Mouse (Mus musculus) intestine, embryonic 15.5 days (tissue): ENCODE measurements around the gene Prss43. TPM values are rescaled to one million over a fixed set of nuclear protein-coding genes. Genes with fewer than 3 reads are reported as not detected.
A peak's percentile ranks its signal among the peaks of the same experiment; 100 is the strongest.

Experiments used
- ATAC-seq: fragments of 200-750 bp; cut with Nextera tagmentation; 2 replicates; pipeline ENCODE4 v1.8.0; 2017; ENCODE audit warnings: moderate TSS enrichment, moderate library complexity
- H3K27ac ChIP-seq: fragments of 300-500 bp; sonication (generic); 2 replicates; pipeline ENCODE4 v1.5.1; 2015; ENCODE audit warnings: mild to moderate bottlenecking, inconsistent platforms
- H3K27me3 ChIP-seq: fragments of 300-500 bp; sonication (generic); replicated peaks from 2 replicates; pipeline ENCODE4 v1.6.1; 2015; ENCODE audit warnings: inconsistent platforms
- H3K36me3 ChIP-seq: fragments of 300-500 bp; sonication (generic); 2 replicates; pipeline ENCODE4 v1.6.1; 2015; ENCODE audit warnings: inconsistent platforms
- H3K4me1 ChIP-seq: fragments of 300-500 bp; sonication (generic); replicated peaks from 2 replicates; pipeline ENCODE4 v1.6.1; 2015; ENCODE audit warnings: inconsistent platforms
- H3K4me2 ChIP-seq: fragments of 300-500 bp; sonication (generic); replicated peaks from 2 replicates; pipeline ENCODE4 v1.6.1; 2015; ENCODE audit warnings: mild to moderate bottlenecking, inconsistent platforms
- H3K4me3 ChIP-seq: fragments of 300-500 bp; sonication (generic); replicated peaks from 2 replicates; pipeline ENCODE4 v1.5.1; 2015; ENCODE audit warnings: inconsistent platforms
- H3K9ac ChIP-seq: fragments of 300-500 bp; sonication (generic); 2 replicates; pipeline ENCODE4 v1.6.1; 2015; ENCODE audit warnings: inconsistent platforms
- H3K9me3 ChIP-seq: fragments of 300-500 bp; sonication (generic); 2 replicates; pipeline ENCODE4 v1.6.1; 2016; ENCODE audit warnings: inconsistent platforms
- WGBS: fragments of 180-500 bp; shearing (Covaris S2); methylation state at CpG from one replicate; pipeline ENCODE4 v1.1.7; 2015; 5-methylcytosine and 5-hydroxymethylcytosine counted together
- polyA plus RNA-seq: library from polyadenylated mRNA; unstranded; fragments of >200 nt; fragmentation: Nextera tagmentation; extraction: Ambion mirVana; gene quantifications from 2 replicates; pipeline ENCODE4 v1.2.1, GENCODE M21; 2015

Gene Prss43
- polyA plus RNA-seq, 1 experiment from 2014 or later = not detected

DNA sequence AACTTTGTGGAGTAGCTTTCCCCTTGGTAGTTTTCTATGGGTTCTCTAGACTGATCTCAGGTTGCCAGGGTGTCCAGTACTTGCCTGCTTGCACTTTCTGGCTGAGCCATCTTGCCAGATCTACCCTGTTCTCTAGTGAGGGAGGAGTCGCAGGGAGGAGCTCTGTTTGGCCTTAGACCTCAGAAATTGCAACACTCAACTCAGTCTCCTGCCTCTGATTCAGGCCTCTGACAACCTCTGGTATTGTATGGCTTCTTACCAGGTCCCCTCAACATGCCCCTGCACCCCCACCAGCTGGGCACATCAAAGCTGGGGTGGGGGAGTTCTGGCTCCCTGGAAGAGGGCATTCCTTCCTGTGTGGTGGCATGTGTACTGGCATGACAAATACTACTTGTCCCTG, 50.9 kb downstream of the Prss43 start:
- Histone ChIP-seq H3K4me2 (no peak overlapping the region), H3K4me1 (peaks cover 37% of the 10 kb centered on the region), H3K27ac (no peak overlapping the region), H3K9me3 (no peaks in the 10 kb centered on the region), H3K27me3 (peaks cover 18% of the 10 kb centered on the region), H3K36me3 (no peaks in the 10 kb centered on the region), H3K4me3 (no peak overlapping the region), H3K9ac (no peak overlapping the region)
- 79% methylated on average over 1 of the region's 1 CpGs for WGBS
- ATAC-seq = no peak

DNA sequence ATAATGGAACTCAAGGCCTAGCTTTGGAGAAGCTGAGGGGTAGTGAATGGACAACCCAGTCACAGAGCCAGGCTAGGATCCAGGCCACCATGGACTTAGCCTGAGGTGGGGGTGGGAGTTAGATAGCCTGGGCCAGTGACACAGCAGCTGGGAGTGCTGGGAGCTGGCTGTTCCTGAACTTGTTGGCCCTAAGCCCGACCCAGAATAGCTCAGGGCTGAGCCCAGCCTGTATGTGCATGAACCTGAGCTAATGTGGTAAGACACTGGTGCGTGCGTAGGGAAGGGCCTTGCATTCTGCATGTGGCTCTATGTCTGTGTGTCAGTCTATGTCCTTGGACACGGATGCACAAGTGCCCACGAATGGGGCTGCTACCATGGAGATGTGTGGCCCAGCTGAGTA, 51.4 kb downstream of the Prss43 start:
- Histone ChIP-seq H3K9me3 (no peaks in the 10 kb centered on the region), H3K36me3 (no peaks in the 10 kb centered on the region), H3K4me3 (no peak overlapping the region), H3K9ac (no peak overlapping the region), H3K27ac (no peak overlapping the region), H3K4me1 (peaks cover 37% of the 10 kb centered on the region), H3K27me3 (peaks cover 15% of the 10 kb centered on the region), H3K4me2 (no peak overlapping the region)
- 86% methylated on average over 5 of the region's 5 CpGs for WGBS
- no peak for ATAC-seq

DNA sequence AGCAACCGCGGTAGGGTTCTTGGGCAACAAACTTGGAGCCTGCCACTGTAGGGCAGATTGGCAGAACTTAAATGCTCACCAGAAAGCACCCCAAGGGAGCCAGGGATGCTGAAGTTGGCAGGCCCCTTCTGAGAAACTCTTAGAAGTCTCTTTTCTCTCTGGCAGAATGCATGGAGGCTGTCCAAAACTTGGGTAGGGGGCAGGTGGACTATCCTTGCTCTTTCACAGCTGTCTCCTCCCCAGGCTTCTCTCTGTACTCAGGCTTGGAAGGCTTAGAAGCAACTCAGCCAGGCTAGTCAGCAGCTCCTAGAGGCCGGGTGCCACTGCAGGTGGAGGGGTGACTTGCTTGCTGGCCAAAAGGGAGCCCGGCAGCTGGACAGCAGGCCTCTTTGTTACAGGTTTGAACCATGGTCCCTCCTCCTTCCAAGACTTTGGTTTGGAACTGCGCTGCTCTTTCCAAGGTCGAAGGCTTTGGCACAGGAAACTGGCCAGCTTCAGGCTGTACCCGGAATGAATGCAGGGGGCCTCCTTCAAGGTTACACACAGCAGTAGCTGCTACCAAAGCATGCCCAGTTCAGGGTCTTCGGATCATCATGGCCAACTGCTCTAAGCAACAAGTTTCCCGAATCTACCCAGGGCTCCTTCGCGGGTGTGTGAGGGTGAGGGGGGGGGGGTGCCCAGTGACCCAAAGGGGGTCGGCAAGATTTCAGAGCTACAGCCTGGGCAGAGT, 52.9 kb downstream of the Prss43 start, which contains the start of gene Als2cl:
Als2cl (plus strand) TSS at position 680 of the 730 bp plus-strand sequence.
- peak within 1 kb of the TSS; percentile 42 for H3K9ac ChIP-seq
- no peaks in the 10 kb centered on the region for H3K36me3 ChIP-seq
- peak; percentile 13 for ATAC-seq
- H3K27ac ChIP-seq = peak within 1 kb of the TSS; percentile 79
- no peaks in the 10 kb centered on the region for H3K9me3 ChIP-seq
- peaks cover 28% of the 10 kb centered on the region for H3K4me1 ChIP-seq
- WGBS = 16% methylated on average over 12 of the region's 12 CpGs
- peaks cover 7% of the 10 kb centered on the region for H3K27me3 ChIP-seq
- peak within 1 kb of the TSS; percentile 60 for H3K4me3 ChIP-seq
- H3K4me2 ChIP-seq = peak within 1 kb of the TSS; percentile 92

DNA sequence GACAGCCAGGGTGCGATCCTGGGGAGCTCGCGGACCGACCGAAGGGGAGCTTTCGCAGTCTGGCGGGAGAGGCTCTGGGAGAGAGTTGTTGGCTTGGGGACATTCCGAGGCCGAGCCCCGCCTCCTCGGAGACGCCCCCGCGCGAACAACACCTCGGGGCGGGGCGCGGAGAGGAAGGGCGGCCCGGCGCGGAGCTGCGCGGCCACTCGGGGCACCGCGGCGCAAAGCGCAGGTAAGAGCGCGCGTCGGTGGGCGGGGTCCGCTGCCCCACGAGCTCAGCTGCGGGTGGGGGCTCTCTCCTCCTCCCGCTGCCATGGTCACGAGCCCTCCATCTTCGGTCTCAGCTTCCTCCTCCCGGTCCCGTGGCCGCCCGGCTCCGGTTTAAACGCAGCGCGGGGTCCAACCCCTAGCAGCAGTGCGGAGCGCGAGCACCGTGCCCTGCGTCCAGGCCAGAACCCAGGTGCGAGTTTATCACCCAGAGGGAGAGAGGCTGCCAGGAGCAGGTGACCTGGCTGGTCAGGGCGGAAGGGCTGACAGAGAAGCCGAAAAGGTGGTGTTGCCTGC, 53.6 kb downstream of the Prss43 start, which contains the start of gene Tmie:
Tmie (minus strand) TSS at position 116 of the 564 bp plus-strand sequence.
- Histone ChIP-seq H3K36me3 (no peaks in the 10 kb centered on the region), H3K27ac (peak within 1 kb of the TSS; percentile 79), H3K9me3 (no peaks in the 10 kb centered on the region), H3K27me3 (peaks cover 7% of the 10 kb centered on the region), H3K4me3 (peak within 1 kb of the TSS; percentile 60), H3K4me1 (peaks cover 20% of the 10 kb centered on the region), H3K9ac (peak within 1 kb of the TSS; percentile 42), H3K4me2 (peak within 1 kb of the TSS; percentile 92)
- peak; percentile 87 for ATAC-seq
- under 1% methylated on average over 57 of the region's 57 CpGs for WGBS

DNA sequence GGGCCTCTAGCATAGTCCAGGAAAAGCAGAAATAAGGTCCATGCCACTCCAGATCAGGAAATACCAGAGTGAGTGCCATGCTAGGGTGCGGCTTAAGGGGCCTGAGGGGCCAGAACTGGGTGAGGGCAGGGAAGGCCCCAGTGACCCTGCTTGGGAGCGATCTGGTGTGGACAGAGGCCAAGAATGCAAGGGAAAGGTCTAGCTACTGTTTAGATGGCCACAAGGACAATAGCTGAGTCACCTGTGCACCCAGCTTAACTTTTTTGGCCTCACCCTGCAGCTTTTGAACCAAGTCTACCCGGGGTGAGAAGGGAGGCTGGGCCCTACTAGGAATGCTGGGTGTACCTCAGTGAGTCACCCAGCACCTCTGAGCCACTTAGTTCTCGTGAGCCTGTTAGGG, 54.3 kb downstream of the Prss43 start:
- 52% methylated on average over 4 of the region's 4 CpGs for WGBS

More for the DNA sequence above, 54.3 kb downstream of the Prss43 start:
- Histone ChIP-seq H3K27me3 (peaks cover 7% of the 10 kb centered on the region), H3K9me3 (no peaks in the 10 kb centered on the region), H3K27ac (peak overlapping the region; percentile 79), H3K4me2 (peak overlapping the region; percentile 92), H3K4me1 (peaks cover 19% of the 10 kb centered on the region), H3K36me3 (no peaks in the 10 kb centered on the region), H3K4me3 (peak overlapping the region; percentile 60), H3K9ac (peak overlapping the region; percentile 41)
- ATAC-seq = peak; percentile 37

Other genes starting within 250 kb of the Prss43 start
- 27.0 and 29.0 TPM in 2 replicates for gene Nradd, start 202.2 kb upstream of the Prss43 start, polyA plus RNA-seq
- gene Nbeal2, start 172.5 kb upstream of the Prss43 start, polyA plus RNA-seq = 3.6 and 4.9 TPM in 2 replicates
- 162 and 166 TPM in 2 replicates for gene Ccdc12, start 170.2 kb upstream of the Prss43 start, polyA plus RNA-seq
- 0.53 and 0.58 TPM in 2 replicates for gene Myl3, start 84.8 kb upstream of the Prss43 start, polyA plus RNA-seq
- gene Pth1r, start 79.5 kb upstream of the Prss43 start, polyA plus RNA-seq = 21.6 and 23.6 TPM in 2 replicates
- not detected in 2 replicates for gene Prss42, start 28.5 kb upstream of the Prss43 start, polyA plus RNA-seq
- gene Prss44, start 12.7 kb upstream of the Prss43 start, polyA plus RNA-seq = not detected in 2 replicates
- not detected in 2 replicates for gene Prss45, start 7.9 kb downstream of the Prss43 start, polyA plus RNA-seq
- gene Prss46, start 17.8 kb downstream of the Prss43 start, polyA plus RNA-seq = not detected in 2 replicates
- 0.19 and 0.59 TPM in 2 replicates for gene Prss50, start 31.3 kb downstream of the Prss43 start, polyA plus RNA-seq
- 6.1 and 6.5 TPM in 2 replicates for gene Als2cl, start 53.2 kb downstream of the Prss43 start, polyA plus RNA-seq
- 2.1 and 2.5 TPM in 2 replicates for gene Tmie, start 53.4 kb downstream of the Prss43 start, polyA plus RNA-seq
- not detected in 2 replicates for gene Fam240a, start 90.2 kb downstream of the Prss43 start, polyA plus RNA-seq
- gene Tdgf1, start 119.5 kb downstream of the Prss43 start, polyA plus RNA-seq = not detected in 2 replicates
- 0.23 and 0.34 TPM in 2 replicates for gene Lrrc2, start 124.9 kb downstream of the Prss43 start, polyA plus RNA-seq
- 0.24 and 0.81 TPM in 2 replicates for gene Rtp3, start 163.9 kb downstream of the Prss43 start, polyA plus RNA-seq
- 2.2 and 5.1 TPM in 2 replicates for gene Ltf, start 192.6 kb downstream of the Prss43 start, polyA plus RNA-seq
- gene Ccrl2, start 230.8 kb downstream of the Prss43 start, polyA plus RNA-seq = 1.8 and 2.6 TPM in 2 replicates